Mouse (Mus musculus) embryo, embryonic 11 days (tissue): ENCODE data around the gene Ptbp3.

ENCODE experiments used
- DNase-seq: peaks from one replicate; pipeline ENCODE4 v3.0.0-alpha.2; 2015

The Ptbp3 gene

GRCm38 (mm10) chr4:59553576-59553975, 4.4 kb upstream of the Ptbp3 start:
- DNase-seq = no peak

- DNase-seq = no peak
Measured at GRCm38 (mm10) chr4:59552835-59553234, 3.7 kb upstream of the Ptbp3 start.

GRCm38 (mm10) chr4:59551901-59552300, 2.7 kb upstream of the Ptbp3 start:
- no peak for DNase-seq

GRCm38 (mm10) chr4:59549977-59550560, 905 bp upstream of the Ptbp3 start:
- DNase-seq = peak; percentile 5

- DNase-seq = peak; percentile 58
Measured at GRCm38 (mm10) chr4:59548560-59549174, 497 bp downstream of the Ptbp3 start.

GRCm38 (mm10) chr4:59548011-59548559, 1.1 kb downstream of the Ptbp3 start:
- DNase-seq = peak; percentile 38

- DNase-seq = peak; percentile 57
Measured at GRCm38 (mm10) chr4:59547136-59547889, 1.9 kb downstream of the Ptbp3 start.

- DNase-seq = no peak
Measured at GRCm38 (mm10) chr4:59546285-59547071, 2.7 kb downstream of the Ptbp3 start.

- DNase-seq = no peak
Measured at GRCm38 (mm10) chr4:59544654-59545053, 4.5 kb downstream of the Ptbp3 start.

GRCm38 (mm10) chr4:59543006-59543405, 6.2 kb downstream of the Ptbp3 start:
- no peak for DNase-seq

- DNase-seq = no peak
Measured at GRCm38 (mm10) chr4:59536281-59536680, 12.9 kb downstream of the Ptbp3 start.

GRCm38 (mm10) chr4:59535624-59536023, 13.5 kb downstream of the Ptbp3 start:
- no peak for DNase-seq

- no peak for DNase-seq
Measured at GRCm38 (mm10) chr4:59533268-59533667, 15.9 kb downstream of the Ptbp3 start.

- DNase-seq = no peak
Measured at GRCm38 (mm10) chr4:59531172-59531571, 18.0 kb downstream of the Ptbp3 start.

GRCm38 (mm10) chr4:59527470-59527869, 21.7 kb downstream of the Ptbp3 start:
- no peak for DNase-seq

- no peak for DNase-seq
Measured at GRCm38 (mm10) chr4:59526728-59527127, 22.4 kb downstream of the Ptbp3 start.

- no peak for DNase-seq
Measured at GRCm38 (mm10) chr4:59524875-59525274, 24.3 kb downstream of the Ptbp3 start.

GRCm38 (mm10) chr4:59510321-59510720, 38.8 kb downstream of the Ptbp3 start:
- DNase-seq = no peak

GRCm38 (mm10) chr4:59509558-59509957, 39.6 kb downstream of the Ptbp3 start:
- DNase-seq = no peak

- DNase-seq = no peak
Measured at GRCm38 (mm10) chr4:59507766-59508165, 41.4 kb downstream of the Ptbp3 start.

- DNase-seq = no peak
Measured at GRCm38 (mm10) chr4:59506704-59507103, 42.5 kb downstream of the Ptbp3 start.

GRCm38 (mm10) chr4:59505481-59505880, 43.7 kb downstream of the Ptbp3 start:
- no peak for DNase-seq

- DNase-seq = no peak
Measured at GRCm38 (mm10) chr4:59491097-59491496, 58.1 kb downstream of the Ptbp3 start.
